Mouse (Mus musculus): ENCODE measurements around the gene Zfp112.

GRCm38 (mm10) chr7:24174618-24175336, 62.7 kb downstream of the Zfp112 start, which contains the start of gene Zfp114:
- no peak for TF ChIP-seq CTCF (IDR thresholded peaks at IDR 0.05; ENCODE audit: low read depth)
- no peak for TF ChIP-seq EP300 (IDR thresholded peaks at IDR 0.05; ENCODE audit: low read depth)

Data from liver, postnatal 0 days (tissue).